Mouse (Mus musculus) bone marrow, adult 2 months (tissue): ENCODE measurements around the gene Cers3.

Experiments
- CTCF ChIP-seq: fragments of 200-500 bp; IDR thresholded peaks from 2 replicates; pipeline ENCODE4 v1.5.1; 2011; ENCODE audit warnings: low read length, control low read depth; ENCODE audit not compliant: control insufficient read depth, insufficient read depth
- POLR2A ChIP-seq: fragments of 200-500 bp; IDR thresholded peaks from 2 replicates; pipeline ENCODE4 v1.6.1; 2011; ENCODE audit warnings: low read depth, mild to moderate bottlenecking, control low read depth, low read length, borderline replicate concordance; ENCODE audit not compliant: control insufficient read depth

DNA sequence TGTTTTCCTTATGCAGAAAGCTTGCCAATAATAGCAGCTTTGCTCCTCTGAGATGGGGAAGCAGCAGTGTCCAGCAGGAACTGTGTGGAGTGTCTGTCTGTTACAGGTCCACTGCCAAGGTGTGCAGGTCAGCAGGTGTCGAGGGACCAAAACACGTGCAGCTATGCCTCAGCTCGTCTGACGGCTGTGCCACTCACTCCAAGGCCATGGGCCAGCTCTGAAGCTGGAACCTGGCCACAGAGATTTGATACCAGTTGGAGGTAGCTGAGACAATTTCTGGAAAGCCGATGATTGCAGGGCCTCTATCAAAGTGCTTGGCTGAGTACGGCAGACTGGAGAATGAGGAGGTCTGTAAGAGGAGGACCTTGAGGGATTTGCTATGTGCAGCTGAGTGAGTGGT lies 72.2 kb downstream of the Cers3 start:
- TF ChIP-seq POLR2A: no peak
- no peak for TF ChIP-seq CTCF
